In genomic region chr7:47050766-47051165, GRCm38 (mm10) we compare ENCODE assay signal across 8 mouse cellular contexts. TPM values are rescaled to one million over a fixed set of nuclear protein-coding genes. Genes with fewer than 3 reads are reported as not detected.
DNase-seq lines count a peak whose midpoint lies in the region; ATAC-seq lines count a peak whose summit lies in the region.

No protein-coding gene starts in this region.

- peak overlapping the region; percentile 96 for H3K27ac ChIP-seq in kidney, embryonic 14.5 days (ENCODE audit: low read depth, low read length)
- peak overlapping the region; percentile 89 for H3K27ac ChIP-seq in liver, embryonic 11.5 days (ENCODE audit: low read depth, low read length)
- peak overlapping the region; percentile 83 for H3K27ac ChIP-seq in neural tube, embryonic 12.5 days

- ATAC-seq in kidney, embryonic 14.5 days (ENCODE audit: low FRiP score, low TSS enrichment): peak; percentile 68
- peak; percentile 39 for ATAC-seq in liver, embryonic 11.5 days (replicated peaks; ENCODE audit: low FRiP score)
- ATAC-seq in neural tube, embryonic 12.5 days (ENCODE audit: low FRiP score, low read depth): peak; percentile 80

- WGBS in kidney, embryonic 14.5 days: under 1% methylated on average over 34 of the region's 34 CpGs
- WGBS in liver, embryonic 11.5 days: 0% methylated on average over 24 of the region's 34 CpGs
- under 1% methylated on average over 34 of the region's 34 CpGs for WGBS in neural tube, embryonic 12.5 days

- DNase-seq in retina, postnatal 7 days (ENCODE audit: low read depth, low spot score): peak; percentile 36
- DNase-seq in retina, embryonic 14.5 days (ENCODE audit: low spot score): no peak
- DNase-seq in c-Kit-positive CD71-negative TER-119-negative erythroid progenitor cells, embryonic 14.5 days (ENCODE audit: low read depth): peak; percentile 39
- DNase-seq in heart, adult 8-10 months (ENCODE audit: low spot score): peak; percentile 58
- no peak for DNase-seq in liver, embryonic 11.5 days (ENCODE audit: low spot score)
- DNase-seq in urinary bladder, adult 18-20 months (ENCODE audit: low spot score in 2 of 2): no peak

- peak overlapping the region; percentile 65 for H3K4me2 ChIP-seq in kidney, embryonic 14.5 days (replicated peaks; ENCODE audit: low read depth, low read length)
- peak overlapping the region; percentile 99 for H3K4me2 ChIP-seq in liver, embryonic 11.5 days
- peak overlapping the region; percentile 83 for H3K4me2 ChIP-seq in neural tube, embryonic 12.5 days (replicated peaks)

- no peaks in the 10 kb centered on the region for H3K9me3 ChIP-seq in kidney, embryonic 14.5 days (ENCODE audit: control insufficient read depth, low read length)
- no peaks in the 10 kb centered on the region for H3K9me3 ChIP-seq in liver, embryonic 11.5 days (ENCODE audit: control insufficient read depth, low read length)
- H3K9me3 ChIP-seq in neural tube, embryonic 12.5 days: no peaks in the 10 kb centered on the region

- peaks cover 10% of the 10 kb centered on the region for H3K36me3 ChIP-seq in kidney, embryonic 14.5 days (ENCODE audit: control insufficient read depth, insufficient read depth, low read length)
- H3K36me3 ChIP-seq in liver, embryonic 11.5 days (ENCODE audit: control insufficient read depth, insufficient read depth, low read length): no peaks in the 10 kb centered on the region; the same call in 1 of the 2 replicates
- H3K36me3 ChIP-seq in neural tube, embryonic 12.5 days: peaks cover 12% of the 10 kb centered on the region; the same call in 1 of the 2 replicates

- H3K27me3 ChIP-seq in kidney, embryonic 14.5 days (ENCODE audit: control insufficient read depth, insufficient read depth, low read length): no peaks in the 10 kb centered on the region
- peaks cover 3% of the 10 kb centered on the region; the same call in 1 of the 2 replicates for H3K27me3 ChIP-seq in liver, embryonic 11.5 days (replicated peaks; ENCODE audit: control insufficient read depth, insufficient read depth, low read length)
- no peaks in the 10 kb centered on the region for H3K27me3 ChIP-seq in neural tube, embryonic 12.5 days (replicated peaks)

- H3K9ac ChIP-seq in kidney, embryonic 14.5 days (ENCODE audit: low read depth, low read length): peak overlapping the region; percentile 84
- H3K9ac ChIP-seq in liver, embryonic 11.5 days (ENCODE audit: low read depth, low read length): peak overlapping the region; percentile 73
- peak overlapping the region; percentile 74 for H3K9ac ChIP-seq in neural tube, embryonic 12.5 days

- H3K4me1 ChIP-seq in kidney, embryonic 14.5 days (ENCODE audit: control insufficient read depth, insufficient read depth, low read length): peaks cover 17% of the 10 kb centered on the region; the same call in 1 of the 2 replicates
- H3K4me1 ChIP-seq in liver, embryonic 11.5 days (replicated peaks; ENCODE audit: control insufficient read depth, insufficient read depth, low read length): peaks cover 14% of the 10 kb centered on the region
- peaks cover 26% of the 10 kb centered on the region for H3K4me1 ChIP-seq in neural tube, embryonic 12.5 days

- peak overlapping the region; percentile 61 for H3K4me3 ChIP-seq in kidney, embryonic 14.5 days (ENCODE audit: low read length)
- peak overlapping the region; percentile 78 for H3K4me3 ChIP-seq in liver, embryonic 11.5 days (ENCODE audit: low read depth, low read length)
- H3K4me3 ChIP-seq in neural tube, embryonic 12.5 days: peak overlapping the region; percentile 69

RNA-seq across cellular contexts. Expression of gene Tmem86a, which starts 0.4 kb away (rescaled TPM):
- total RNA-seq in heart, adult 8-10 months (2022): 10 to 100 TPM; 20.6 to 33.5 (median 24.9) TPM
- 18.3 and 22.9 TPM in 2 replicates for polyA plus RNA-seq in kidney, embryonic 14.5 days (2014; fragmentation: Nextera tagmentation; extraction: Ambion mirVana)
- polyA plus RNA-seq in liver, embryonic 11.5 days (2014; fragmentation: Nextera tagmentation; extraction: Ambion mirVana): 23.3 and 24.2 TPM in 2 replicates
- 19.5 TPM in 2 replicates for polyA plus RNA-seq in neural tube, embryonic 12.5 days (2016; fragmentation: Nextera tagmentation; extraction: Ambion mirVana)

RNA-seq across cellular contexts. Expression of gene Spty2d1, which starts 42.6 kb away (rescaled TPM):
- total RNA-seq in heart, adult 8-10 months (2022): 1 to 10 TPM; 5.7 to 6.4 (median 6.2) TPM
- 9.6 and 15.7 TPM in 2 replicates for polyA plus RNA-seq in kidney, embryonic 14.5 days (2014; fragmentation: Nextera tagmentation; extraction: Ambion mirVana)
- 21.4 and 25.3 TPM in 2 replicates for polyA plus RNA-seq in liver, embryonic 11.5 days (2014; fragmentation: Nextera tagmentation; extraction: Ambion mirVana)
- 11.2 and 13.0 TPM in 2 replicates for polyA plus RNA-seq in neural tube, embryonic 12.5 days (2016; fragmentation: Nextera tagmentation; extraction: Ambion mirVana)

Comparison
In these comparisons a context has a peak if more than half of its experiments do, and no peak if none do; other contexts are left out.
1. DNase-seq: peak in retina, postnatal 7 days (single experiment), c-Kit-positive CD71-negative TER-119-negative erythroid progenitor cells, embryonic 14.5 days (single experiment) and heart, adult 8-10 months (single experiment); none in retina, embryonic 14.5 days (single experiment), liver, embryonic 11.5 days (single experiment) and urinary bladder, adult 18-20 months (0 of 2).
2. Peak in every context shown above with its lines, with median percentiles within 50 percentile points of each other: ATAC-seq, H3K27ac ChIP-seq, H3K4me2 ChIP-seq, H3K4me3 ChIP-seq and H3K9ac ChIP-seq.